Mouse (Mus musculus): ENCODE measurements around the gene Pctp.

Gene Pctp

DNA sequence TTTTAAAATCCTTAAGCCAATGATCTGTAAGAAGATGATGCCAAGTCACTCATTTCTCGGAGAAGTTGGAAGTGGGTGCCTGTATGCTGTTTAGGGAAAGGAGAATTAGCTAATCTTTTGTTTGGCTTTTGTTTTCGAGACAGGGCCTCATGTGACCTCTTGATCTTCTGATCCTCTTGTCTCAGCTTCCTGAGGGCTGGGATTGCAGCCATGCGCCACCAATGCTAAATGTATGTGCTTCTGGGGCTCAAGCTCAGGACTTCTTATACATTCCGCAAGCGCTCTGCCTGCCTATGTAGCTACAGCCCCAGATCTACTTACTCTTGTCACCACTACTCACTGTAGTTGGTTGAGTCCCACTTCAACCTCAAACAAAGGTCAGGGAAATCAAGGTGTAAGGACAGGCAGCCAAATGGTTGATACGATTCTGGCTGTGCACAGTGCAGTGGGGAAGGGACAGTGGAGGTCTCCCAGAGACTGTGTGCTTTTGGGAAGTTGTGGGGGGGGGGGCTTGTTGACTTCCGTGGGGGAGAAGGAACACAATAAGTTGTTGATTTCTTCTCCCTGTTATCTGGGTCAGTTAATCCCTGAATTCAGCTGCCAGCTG lies 24.8 kb downstream of the Pctp start:
- DNase-seq (ENCODE audit: low read depth) = no peak

DNA sequence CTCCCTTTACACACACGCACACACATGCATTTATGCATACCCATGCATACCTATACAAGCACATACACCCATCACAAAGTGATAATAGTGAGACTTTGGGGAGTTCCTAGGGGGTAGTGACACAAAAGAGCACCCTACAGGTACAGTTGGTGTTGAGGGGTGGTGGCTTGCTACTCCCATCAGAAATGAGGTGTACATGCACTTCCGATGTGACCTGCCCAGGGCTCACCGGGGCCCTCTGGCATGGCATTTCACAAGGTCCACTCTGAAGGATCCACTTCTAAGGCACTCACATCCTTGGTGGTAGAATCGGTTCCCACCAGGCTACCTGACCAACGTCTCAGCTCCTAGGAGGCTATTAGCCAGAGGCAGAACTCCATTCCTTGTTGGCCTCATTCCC lies 26.3 kb downstream of the Pctp start:
- DNase-seq (ENCODE audit: low read depth) = no peak

DNA sequence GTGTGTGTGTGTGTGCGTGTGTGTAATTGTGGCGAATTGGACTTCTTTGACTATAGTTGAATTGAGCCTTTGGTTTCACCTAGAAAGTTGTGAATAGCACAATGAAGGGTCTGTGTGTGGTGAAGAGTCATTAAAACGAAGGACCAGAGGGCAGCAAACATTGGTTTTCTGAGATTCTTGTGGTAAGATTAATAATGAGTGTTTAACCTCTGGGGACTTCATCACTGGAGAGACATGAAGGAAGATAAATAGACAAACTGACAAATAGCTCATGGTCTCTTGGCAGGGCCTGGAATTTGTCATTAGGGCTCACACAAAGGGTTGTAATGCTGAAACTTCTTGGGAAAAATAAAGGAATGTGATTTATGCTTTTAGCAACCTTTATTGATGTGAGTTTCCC lies 31.4 kb downstream of the Pctp start:
- DNase-seq (ENCODE audit: low read depth) = no peak

DNA sequence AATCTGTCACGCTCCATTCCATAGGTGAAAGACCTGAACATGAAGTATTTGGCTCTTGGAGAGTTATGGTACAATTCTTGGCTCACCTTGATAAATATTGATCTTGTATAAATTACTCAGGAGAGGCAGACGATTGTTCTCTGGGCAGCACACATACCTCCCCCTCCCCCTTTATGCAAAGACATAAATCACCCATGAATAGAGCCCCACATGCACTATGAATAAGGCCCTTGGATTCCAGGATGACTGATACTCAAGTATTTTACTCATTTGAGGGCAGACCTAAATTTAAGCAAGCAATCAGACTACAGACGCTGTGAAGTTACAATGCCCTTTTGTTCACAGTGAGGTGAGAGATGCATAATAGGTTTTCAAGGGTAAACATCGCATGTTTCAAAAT lies 32.0 kb downstream of the Pctp start:
- no peak for DNase-seq (ENCODE audit: low read depth)

DNA sequence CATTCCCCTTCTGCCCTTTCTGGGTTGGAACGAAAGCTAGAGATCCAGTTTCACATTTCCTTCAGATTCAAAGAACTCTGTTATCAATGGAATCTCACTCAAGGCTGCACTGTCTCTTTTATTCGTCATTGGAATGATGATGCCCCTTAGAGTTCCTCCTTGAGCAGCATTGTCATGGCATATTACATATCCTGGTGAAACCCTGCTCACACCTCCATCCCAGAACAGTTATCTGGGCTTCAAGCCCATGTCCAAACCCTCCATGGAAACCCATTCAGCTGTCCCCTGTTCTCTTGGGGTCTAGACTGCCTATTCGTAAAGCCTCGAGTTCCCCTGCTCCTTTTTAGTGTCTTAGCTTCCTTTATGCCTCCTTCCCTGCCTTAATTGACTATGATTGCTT lies 33.6 kb downstream of the Pctp start:
- no peak for DNase-seq (ENCODE audit: low read depth)

DNA sequence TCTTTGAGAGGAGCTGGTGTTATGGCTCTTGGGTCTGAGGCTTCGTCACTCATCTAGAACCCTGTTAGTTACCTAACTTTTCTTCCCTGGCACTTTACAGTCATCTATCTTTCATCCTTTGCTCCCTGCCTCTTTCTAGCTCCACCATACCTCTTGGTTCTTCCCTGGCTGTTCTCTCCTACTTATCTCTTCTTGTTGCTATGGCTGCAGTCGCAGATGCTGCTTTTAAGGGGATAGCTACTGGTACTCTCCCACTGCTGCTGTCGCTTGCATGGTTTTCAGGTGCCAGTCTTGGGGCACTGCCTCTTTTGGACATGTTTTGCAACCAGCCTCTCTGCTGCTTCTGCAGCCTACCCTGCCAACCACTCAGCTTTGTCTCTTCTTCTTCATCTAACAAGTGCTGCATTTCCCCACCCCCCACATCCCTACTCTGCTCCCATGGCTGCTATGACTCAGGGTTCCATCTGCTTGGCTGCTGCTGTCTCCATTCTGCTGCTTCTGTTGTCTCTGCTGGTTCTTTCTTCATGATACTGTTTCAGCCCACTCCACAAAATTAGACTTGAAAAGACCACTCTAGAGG lies 51.9 kb downstream of the Pctp start:
- no peak for DNase-seq (ENCODE audit: low read depth)

DNA sequence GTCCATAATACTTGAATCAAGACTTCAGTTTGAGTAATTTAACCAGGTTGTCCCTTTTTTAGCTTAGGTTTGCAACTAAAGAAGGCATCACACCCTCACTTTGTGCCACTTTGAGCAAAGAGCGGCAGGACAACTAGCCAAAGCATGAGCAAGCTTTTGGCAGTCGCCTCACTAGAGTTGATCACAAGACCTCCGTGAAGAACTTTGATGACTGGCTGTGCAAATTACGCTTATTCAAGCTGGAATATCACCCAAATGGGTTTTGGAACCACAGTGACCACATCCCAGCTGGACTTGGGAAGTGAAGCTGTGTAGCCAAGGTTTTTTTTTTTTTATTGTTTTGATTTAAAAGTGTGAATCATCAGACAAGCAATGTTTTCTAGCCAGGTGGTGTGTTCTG lies 54.9 kb downstream of the Pctp start:
- no peak for DNase-seq (ENCODE audit: low read depth)

DNA sequence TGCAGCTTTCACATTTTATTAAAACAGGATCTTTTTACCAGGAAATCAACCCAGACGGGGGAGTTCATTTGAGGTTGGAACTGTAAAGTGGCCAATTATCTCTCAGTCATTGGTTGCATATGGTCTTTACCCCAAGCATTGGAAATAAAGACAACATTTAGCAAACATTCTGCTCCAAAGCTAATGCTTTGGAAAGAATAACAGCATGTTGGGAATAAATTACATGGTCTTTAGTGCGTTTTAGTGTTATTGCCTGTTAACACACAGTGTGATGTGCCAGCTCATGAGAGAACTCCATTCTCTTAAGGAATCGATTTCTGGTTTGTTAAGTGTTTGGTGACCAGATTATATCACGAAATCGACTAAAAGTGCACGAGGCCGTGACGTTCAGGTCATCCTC lies 57.5 kb downstream of the Pctp start:
- no peak for DNase-seq (ENCODE audit: low read depth)

DNA sequence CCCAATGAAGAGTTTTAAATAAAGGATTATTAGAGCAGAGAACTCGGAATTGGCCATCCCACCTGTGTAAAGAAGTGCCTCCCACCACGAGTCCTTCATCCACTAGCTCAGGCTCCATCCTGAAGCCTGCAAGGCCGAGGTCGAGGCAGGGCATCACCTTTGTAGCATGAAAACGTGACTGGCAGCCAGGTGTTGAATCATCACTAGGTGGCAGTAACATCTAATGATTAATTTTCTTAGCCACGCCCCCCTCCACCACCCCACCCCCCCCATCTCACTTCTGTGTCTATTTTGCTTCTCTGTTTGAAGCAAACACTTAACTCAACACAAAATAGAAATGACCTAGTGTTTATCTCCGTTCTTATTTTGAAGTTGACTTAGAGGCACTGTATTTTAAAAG lies 65.5 kb downstream of the Pctp start:
- DNase-seq (ENCODE audit: low read depth) = no peak
